Mouse (Mus musculus): Measurements from ENCODE around the gene Uckl1.
A peak's percentile ranks its signal among the peaks of the same experiment; 100 is the strongest.

The Uckl1 gene

GRCm38 (mm10) chr2:181571941-181572670 is 12.6 kb downstream of the Uckl1 start:
- DNase-seq = no peak

DNA sequence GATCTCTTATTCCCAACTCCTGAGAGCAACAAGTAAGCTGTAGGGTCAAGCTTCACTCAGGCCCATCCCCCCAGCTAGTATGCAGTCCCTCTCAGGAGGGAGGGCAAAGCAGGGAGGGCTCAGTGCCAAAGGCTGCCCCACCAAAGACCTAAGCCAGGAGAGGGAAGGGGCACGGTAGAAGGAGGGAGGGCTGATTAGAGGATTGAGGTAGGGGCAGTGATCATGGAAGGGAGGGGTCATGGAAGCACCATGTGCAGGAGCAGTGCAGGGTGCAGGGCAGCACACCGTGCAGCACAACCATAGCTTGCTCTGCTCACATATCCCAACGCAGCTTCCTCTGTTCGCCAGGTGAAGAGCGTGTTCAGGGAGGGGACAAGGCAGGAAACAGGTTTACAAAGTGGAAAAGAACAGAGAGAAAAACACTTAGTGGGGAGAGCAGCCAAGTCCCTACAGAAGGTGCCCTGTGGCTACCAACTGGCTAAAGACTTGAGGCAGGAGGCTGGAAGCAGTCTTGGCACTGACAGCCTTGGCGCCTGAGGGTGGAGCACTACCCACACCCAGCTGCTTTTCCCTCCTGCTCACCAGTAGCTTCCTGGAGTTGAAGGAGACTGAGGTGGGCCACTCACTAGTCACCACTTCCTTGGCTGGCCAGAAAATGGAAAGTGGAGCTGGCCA is 13.6 kb downstream of the Uckl1 start:
- DNase-seq = no peak

DNA sequence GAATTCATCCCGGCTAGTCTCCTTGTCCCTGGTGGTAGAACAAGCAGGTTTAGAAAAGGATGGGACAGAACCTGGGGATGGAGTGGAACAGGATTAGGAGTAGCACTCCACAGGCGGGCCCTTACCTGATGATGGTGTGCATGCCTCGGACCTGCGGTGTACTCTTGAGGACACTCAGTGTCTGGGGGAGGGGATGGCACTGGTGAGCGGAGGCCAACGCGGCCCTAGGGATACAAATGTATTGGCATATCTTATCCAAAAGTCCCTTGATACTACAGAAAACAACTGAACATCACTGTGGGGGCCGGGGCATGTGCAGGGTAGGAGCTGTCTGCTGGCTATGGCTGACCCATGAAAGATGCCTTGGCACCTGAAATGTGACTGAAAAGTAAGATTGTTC is 14.3 kb downstream of the Uckl1 start:
- DNase-seq = no peak

DNA sequence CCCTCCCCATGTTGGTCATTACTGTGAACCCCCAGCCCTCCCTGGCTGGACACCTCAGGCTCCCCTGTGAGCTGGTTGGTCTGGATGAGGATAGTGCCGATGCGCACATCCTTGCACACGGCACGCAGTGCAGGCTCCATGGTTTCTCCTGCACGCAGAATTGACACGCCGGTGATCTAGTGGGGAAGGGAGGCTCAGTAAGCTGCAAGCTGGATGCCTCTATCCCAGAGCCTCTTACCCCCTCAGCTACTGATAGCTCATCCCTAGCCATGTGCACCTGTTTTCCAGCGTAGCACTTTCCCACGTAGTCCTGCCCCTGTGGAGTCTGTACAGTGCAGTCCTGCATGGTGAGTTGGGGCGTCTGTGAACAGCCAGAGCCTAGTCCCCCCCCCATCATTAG is 14.8 kb downstream of the Uckl1 start:
- DNase-seq = no peak

DNA sequence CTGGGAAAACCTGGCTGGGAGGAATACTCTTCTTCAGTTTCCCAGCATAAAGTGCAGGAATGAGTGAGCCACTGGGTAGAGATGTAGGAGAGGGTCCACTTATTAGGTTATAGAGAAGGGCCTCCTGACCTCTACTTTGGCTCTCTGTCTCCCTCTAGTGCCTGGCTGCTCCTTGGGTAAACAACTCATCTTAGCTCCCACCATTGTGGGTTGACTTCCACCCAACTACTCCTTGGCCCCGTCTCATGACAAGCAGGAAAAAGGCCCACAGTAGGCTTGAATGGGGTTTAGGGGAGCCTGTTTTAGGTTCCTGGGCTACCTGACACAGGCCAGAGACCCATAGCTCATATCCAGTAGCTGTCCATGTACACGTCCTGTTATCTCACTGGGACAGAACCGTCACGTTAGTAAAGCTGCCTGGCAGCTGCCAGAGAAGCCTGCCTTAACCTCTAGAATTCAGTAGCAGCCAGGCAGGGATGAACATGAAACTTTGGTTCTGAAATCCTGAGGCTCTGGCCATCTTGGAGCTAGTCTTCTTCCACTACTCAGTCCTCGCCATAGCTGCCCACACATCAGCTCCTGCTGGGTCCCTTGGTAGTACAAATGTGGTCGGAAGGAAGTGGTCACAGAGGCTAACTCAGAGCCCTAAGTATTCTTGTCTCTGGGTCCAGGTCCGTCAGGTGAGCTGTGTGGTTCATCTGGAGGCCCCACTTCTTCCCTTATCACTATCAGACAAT is 16.3 kb downstream of the Uckl1 start:
- peak; percentile 60 to 64 for DNase-seq

DNA sequence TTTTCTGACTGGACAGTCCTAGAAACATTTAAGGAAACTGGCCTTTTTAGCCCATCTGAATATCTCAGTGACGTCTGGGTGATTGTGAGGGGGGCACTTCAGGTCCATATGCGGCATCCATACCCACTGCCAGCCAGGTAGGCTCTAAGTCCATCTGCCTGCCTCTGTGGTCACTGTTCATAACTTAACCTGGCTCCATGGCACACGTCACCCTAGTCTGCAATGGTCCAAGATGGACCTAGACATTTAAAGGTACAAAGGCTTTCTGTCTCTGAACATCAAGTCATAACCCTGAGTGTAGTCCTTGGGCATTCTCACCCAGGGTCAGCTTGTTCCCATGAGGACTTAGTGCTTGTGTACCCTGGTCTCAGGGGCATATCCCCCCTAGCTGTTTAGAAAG is 17.4 kb downstream of the Uckl1 start:
- DNase-seq = no peak

DNA sequence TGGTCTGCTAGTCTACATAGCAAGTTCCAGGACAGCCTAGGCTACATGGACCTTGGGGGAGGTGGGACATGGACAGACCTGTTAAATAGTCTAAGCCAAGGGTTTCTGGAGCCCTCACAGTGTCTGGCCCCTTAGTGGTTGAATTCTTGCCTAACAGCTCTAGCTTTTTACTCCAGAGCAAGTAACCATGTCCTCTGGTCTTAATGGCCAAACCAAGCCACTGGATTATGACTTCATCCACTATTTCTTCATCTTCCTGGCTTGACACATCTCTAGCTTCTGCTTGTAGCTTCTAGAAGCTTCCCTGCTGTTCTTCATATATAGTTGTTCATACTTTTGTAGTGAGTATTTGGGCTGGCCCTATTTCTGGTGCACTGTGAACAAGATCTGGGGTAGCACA is 30.9 kb downstream of the Uckl1 start:
- DNase-seq = no peak

- no peak for DNase-seq
These were observed 34.5 kb downstream of the Uckl1 start for GRCm38 (mm10) chr2:181550233-181550632.

GRCm38 (mm10) chr2:181548682-181549081 is 36.0 kb downstream of the Uckl1 start:
- DNase-seq = no peak

- no peak for DNase-seq
These were observed 36.5 kb downstream of the Uckl1 start for GRCm38 (mm10) chr2:181548227-181548626.

GRCm38 (mm10) chr2:181546142-181546541 is 38.5 kb downstream of the Uckl1 start:
- DNase-seq = no peak

DNA sequence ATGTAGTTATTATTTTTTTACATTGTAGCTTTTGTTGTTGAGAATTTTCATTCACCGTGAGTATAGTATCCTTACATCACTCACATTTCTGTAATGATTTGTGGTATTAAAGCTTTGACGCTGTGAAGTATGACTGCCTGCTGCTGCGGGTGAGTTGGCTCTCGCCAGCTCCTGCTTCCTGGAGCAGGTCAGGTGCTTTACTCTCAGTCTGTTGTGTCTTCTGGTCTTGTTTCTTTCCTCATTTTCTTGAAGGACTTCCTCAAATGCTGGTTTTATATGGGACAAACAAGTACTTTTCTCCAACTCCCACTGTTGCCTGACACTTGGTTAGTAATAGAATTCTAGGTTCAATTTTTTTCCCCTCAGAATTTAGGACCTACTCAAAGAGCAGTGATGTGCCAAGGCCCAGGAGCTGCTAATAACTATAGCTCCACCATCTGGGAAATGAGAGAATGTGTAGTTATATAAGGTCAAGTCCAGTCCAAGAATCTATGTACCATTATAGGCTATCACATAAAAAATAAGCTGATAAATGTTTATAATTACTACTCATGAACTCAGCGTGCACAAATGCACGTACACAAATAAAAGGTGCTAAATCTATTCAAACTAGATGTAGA is 42.8 kb downstream of the Uckl1 start:
- DNase-seq = no peak

DNA sequence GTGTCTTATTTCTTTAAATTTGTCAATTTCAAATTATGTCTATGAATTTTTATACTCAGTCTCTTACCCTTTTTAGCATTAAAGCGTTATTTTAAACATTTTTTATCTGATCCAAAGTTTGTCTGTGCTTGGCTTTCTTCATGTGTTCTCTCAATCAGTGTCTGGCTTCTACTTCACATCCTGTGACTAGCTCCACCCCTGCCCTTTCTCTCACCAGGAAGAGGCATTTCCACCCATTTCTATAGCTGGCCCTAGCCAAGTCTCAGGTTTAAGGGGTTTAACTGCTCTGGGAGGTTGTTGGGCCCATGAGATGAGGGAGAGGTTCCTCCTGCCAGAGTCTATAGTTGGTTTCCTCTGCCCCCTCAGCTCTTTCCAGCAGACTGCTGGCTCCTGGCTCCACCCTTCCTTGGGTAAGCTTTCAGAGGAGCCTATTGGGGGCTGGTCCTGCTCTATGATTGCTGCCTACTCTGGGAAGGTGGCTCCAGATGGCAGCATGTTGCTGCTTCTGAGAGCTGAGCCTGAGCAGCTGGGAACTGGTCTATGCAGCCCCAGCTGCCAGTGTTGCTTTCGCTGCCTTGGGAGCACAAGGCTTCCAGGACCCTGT is 47.1 kb downstream of the Uckl1 start:
- DNase-seq = no peak

DNA sequence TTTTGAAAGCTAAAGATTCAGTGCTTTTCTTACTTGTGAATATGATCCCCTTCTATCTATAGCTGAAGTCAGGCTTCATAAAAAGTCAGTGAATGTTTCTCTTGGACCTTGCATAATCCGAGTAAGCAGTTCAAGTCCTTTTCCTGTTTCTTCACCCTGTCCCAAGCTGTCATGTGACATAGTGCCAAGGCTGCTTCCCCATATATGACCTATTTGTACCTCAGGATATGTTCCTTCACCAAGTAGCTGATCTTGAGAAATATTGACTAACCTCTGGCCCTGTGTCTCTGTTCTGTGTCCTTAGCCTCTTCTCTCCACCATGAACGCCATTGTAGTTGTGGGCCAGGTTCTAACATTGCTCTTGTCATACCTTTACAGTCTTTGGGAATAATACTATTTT is 48.3 kb downstream of the Uckl1 start:
- DNase-seq = no peak

DNA sequence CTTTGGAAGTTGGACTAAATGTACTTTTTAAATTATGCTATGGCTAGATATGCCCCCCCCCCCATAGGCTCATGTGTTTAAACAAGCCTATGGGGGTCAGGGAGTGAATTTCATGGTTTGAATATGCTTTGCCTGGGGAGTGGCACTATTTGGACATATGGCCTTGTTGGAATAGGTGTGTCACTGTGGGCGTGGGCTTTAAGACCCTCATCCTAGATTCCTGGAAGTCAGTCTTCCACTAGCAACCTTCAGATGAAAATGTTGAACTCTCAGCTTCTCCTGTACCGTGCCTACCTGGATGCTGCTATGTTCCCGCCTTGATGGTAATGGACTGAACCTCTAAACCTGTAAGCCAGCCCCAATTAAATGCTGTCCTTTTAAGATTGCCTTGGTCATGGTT is 52.1 kb downstream of the Uckl1 start:
- no peak for DNase-seq

- DNase-seq = no peak
These were observed 55.6 kb downstream of the Uckl1 start for GRCm38 (mm10) chr2:181529076-181529475.

DNA sequence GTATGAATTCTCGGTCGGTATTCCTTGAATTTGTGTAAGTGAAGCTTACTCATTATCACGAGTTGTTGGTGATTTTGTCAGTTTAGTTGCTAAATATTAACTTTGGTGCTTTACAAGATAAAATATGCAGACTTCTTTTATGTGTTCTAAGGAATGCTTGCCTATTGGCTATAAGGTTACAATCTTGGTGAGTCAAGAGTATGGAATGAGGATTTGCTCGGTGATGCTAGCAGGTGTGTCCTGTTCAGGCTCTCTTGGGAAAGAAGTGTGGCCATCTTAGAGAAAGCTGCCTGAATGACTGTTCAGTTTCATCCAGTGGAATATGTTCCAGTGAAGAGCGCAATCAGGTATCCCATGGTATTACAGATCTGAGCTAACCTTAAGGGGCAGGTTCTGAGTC is 59.2 kb downstream of the Uckl1 start:
- no peak for DNase-seq

DNA sequence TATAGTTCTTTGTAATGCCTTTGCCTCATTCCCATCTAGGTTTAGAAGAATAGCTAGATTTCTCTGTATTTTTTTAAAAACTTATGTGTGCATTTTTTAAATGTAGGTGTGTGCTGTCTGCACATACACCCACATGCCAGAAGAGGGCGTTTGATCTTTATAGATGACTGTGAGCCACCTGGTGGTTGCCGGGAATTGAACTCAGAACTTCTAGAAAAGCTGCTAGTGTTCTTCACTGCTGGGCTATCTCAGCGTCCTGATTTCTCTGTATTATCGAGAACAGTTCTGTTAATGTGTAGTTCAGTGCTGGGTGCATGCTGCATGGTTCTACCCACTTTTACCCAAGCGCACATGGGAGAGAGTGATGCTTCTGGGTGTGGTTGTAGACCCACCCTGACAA is 61.9 kb downstream of the Uckl1 start:
- peak; percentile 63 to 71 for DNase-seq

DNA sequence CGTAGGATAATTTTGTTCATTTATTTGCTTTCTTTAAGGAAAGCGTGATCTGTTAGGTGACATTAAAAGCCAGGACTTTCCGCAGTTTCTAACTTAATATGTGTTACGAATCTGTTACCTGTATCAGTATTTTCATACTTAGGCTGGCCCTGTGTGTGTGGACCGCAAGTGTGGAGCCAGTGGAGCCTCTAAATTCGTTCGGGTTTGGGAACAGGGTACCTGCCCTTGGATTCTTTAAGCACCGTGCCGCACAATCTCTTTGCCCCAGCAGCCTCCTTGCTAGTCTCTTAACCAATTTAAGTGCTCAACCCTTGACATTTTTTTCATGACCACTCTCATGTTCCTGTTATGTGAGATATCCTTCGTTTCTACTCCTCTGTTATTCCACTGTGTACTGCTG is 63.2 kb downstream of the Uckl1 start:
- no peak for DNase-seq

- DNase-seq = no peak
These were observed 63.8 kb downstream of the Uckl1 start for GRCm38 (mm10) chr2:181520936-181521227.

- DNase-seq = peak; percentile 96 to 97
These were observed 64.4 kb downstream of the Uckl1 start, which contains the start of gene Dnajc5 for GRCm38 (mm10) chr2:181520118-181520935. Dnajc5 (plus strand) TSS chr2:181520485.

DNA sequence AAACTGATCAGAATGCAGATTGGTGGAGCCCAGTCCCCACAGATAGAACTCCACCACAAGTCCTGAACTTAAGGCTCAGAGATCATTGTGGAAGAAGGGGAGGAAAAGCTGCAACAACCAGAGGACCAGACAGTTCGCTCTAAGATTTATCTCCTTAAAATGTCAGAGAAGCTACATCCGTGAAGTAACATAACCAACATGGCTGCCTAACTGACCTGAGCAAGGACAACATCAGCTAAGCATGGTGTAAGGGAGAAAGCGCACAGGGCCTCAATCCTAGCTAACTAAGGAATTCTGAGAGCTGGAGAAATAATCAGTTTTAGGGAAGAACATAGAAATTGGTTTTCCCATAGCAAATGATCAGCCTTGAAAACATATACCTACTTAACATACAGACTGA is 65.5 kb downstream of the Uckl1 start:
- no peak for DNase-seq
